Mouse (Mus musculus) bone marrow macrophage, adult 2 months (primary cell): ENCODE results near the gene Nmu.

ENCODE experiments used
- CTCF ChIP-seq: IDR thresholded peaks from 2 replicates; pipeline ENCODE4 v1.5.1; 2012; ENCODE audit warnings: low read depth, mild to moderate bottlenecking, low read length, moderate library complexity
- POLR2A ChIP-seq: IDR thresholded peaks from 2 replicates; pipeline ENCODE4 v1.6.1; 2012; ENCODE audit warnings: mild to moderate bottlenecking, low read depth, low read length, borderline replicate concordance

DNA sequence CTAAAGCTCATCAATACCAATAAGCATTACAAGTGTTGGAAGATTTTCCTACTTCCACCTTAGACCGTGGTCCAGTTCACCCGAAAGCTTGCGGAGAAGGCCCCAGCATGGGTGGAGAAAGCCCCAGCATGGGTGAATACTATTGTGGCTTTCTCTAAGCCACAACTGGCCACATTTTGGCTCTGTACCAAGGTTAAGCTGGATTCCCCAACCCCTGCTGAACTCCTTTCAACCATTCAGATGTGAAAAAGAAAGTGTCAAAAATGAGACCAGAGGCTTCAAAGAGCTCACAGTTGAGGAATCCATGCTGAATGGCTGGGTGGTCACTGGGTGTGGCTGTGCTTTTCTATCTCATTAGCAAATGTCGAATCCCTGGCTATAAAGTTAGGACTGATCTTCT, 29.8 kb downstream of the Nmu start:
- no peak for TF ChIP-seq CTCF
- no peak for TF ChIP-seq POLR2A
